Mouse (Mus musculus): ENCODE results near the gene Fgf10.

GRCm38 (mm10) chr13:118834021-118834420, 164.4 kb downstream of the Fgf10 start:
- TF ChIP-seq CTCF (IDR thresholded peaks at IDR 0.05; ENCODE audit: low read depth, low read length), result no peak
- TF ChIP-seq POLR2A (IDR thresholded peaks at IDR 0.05; ENCODE audit: borderline replicate concordance, low read depth, low read length), result no peak

Data from bone marrow macrophage, adult 2 months (primary cell).